Mouse (Mus musculus) kidney, embryonic 15.5 days (tissue): ENCODE data around the gene Mdc1. TPM values are rescaled to one million over a fixed set of nuclear protein-coding genes. Genes with fewer than 3 reads are reported as not detected.
A peak's percentile ranks its signal among the peaks of the same experiment; 100 is the strongest.

Experiments
- ATAC-seq: fragments of 200-750 bp; cut with Nextera tagmentation; replicated peaks from 2 replicates; pipeline ENCODE4 v1.8.0; 2017; ENCODE audit warnings: moderate TSS enrichment; ENCODE audit not compliant: low FRiP score
- H3K27ac ChIP-seq: fragments of 300-500 bp; sonication (generic); 2 replicates; pipeline ENCODE4 v1.5.1; 2015; ENCODE audit warnings: mild to moderate bottlenecking, inconsistent platforms
- H3K27me3 ChIP-seq: fragments of 300-500 bp; sonication (generic); 2 replicates; pipeline ENCODE4 v1.6.1; 2015; ENCODE audit warnings: inconsistent platforms
- H3K36me3 ChIP-seq: fragments of 300-500 bp; sonication (generic); 2 replicates; pipeline ENCODE4 v1.6.1; 2015; ENCODE audit warnings: inconsistent platforms
- H3K4me1 ChIP-seq: fragments of 300-500 bp; sonication (generic); 2 replicates; pipeline ENCODE4 v1.6.1; 2015; ENCODE audit warnings: inconsistent platforms
- H3K4me2 ChIP-seq: fragments of 300-500 bp; sonication (generic); 2 replicates; pipeline ENCODE4 v1.6.1; 2015; ENCODE audit warnings: moderate library complexity, mild to moderate bottlenecking, inconsistent platforms
- H3K4me3 ChIP-seq: fragments of 300-500 bp; sonication (generic); replicated peaks from 2 replicates; pipeline ENCODE4 v1.5.1; 2015; ENCODE audit warnings: mild to moderate bottlenecking, inconsistent platforms
- H3K9ac ChIP-seq: fragments of 300-500 bp; sonication (generic); 2 replicates; pipeline ENCODE4 v1.6.1; 2015; ENCODE audit warnings: mild to moderate bottlenecking, inconsistent platforms
- H3K9me3 ChIP-seq: fragments of 300-500 bp; sonication (generic); replicated peaks from 2 replicates; pipeline ENCODE4 v1.6.1; 2016; ENCODE audit warnings: inconsistent platforms
- WGBS: fragments of 180-500 bp; shearing (Covaris S2); methylation state at CpG from one replicate; pipeline ENCODE4 v1.1.7; 2015; ENCODE audit warnings: mixed read lengths; 5-methylcytosine and 5-hydroxymethylcytosine counted together
- polyA plus RNA-seq: library from polyadenylated mRNA; unstranded; fragments of >200 nt; fragmentation: Nextera tagmentation; extraction: Ambion mirVana; gene quantifications from 2 replicates; pipeline ENCODE4 v1.2.1, GENCODE M21; 2015

The Mdc1 gene
- polyA plus RNA-seq, 1 experiment from 2014 or later = 16.5 TPM

DNA sequence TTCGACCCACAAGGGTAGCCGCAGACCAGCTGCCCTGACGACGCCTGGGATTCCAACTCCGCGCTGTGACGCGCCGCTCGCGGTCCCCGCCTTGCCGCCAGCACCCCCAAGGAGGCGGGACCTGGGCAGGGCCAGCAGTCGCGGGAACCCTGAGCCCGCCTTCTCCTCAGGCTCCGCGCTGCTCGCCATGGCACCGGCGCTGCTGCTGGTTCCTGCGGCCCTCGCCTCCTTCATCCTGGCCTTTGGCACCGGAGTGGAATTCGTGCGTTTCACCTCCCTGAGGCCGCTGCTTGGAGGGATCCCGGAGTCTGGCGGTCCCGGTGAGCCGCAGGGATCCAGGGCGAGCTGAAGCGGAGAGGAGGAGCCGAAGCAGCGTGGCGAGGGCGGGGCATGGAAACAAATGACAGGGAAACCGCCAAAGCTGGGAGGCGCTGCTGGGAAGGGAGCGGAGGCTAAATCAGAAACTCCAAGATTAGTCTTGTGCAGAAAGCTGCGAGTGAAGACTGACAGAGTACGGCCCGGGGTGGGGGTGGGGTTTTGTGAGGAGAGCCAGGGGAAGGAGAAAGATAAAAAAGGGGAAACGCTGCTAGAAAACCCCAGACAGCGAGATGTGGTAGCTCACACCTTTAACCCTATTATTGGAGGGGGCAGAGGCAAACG is 20.0 kb downstream of the Mdc1 start, which contains the start of gene Nrm:
Gene Nrm (plus strand): TSS at position 121 of the 660 bp plus-strand sequence.
- Histone ChIP-seq H3K9ac (peak within 1 kb of the TSS; percentile 72), H3K4me2 (peak within 1 kb of the TSS; percentile 65), H3K27ac (peak within 1 kb of the TSS; percentile 94), H3K9me3 (no peaks in the 10 kb centered on the region), H3K4me1 (peaks cover 28% of the 10 kb centered on the region), H3K4me3 (peak within 1 kb of the TSS; percentile 71), H3K36me3 (peaks cover 29% of the 10 kb centered on the region), H3K27me3 (no peaks in the 10 kb centered on the region)
- peak; percentile 90 for ATAC-seq
- under 1% methylated on average over 47 of the region's 47 CpGs for WGBS

DNA sequence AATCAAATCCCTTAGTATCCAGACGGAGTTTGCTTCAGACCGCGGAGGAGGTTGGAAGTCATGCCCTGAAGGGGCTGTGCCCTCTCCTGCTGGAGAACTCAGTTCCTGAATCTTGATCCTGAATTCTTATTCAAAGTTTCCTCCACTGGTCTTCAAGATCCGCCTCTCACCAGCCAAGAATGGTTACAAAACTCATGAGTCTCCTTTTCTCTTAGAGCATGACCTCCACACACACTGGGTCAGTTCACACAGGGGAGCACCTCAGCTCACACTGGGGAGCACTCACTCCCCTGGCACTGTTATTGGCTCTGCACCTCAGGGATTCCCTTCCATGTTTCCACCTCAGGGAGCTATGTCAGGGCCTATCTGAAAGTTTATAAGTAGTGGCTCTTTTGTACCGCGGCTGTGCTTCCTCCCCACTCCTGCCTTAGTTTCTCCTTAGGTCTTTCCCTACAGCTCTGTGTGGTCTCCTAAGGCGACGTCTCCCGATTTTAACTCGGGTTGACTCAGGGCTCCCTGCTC is 23.6 kb downstream of the Mdc1 start:
- 22% methylated on average over 10 of the region's 10 CpGs for WGBS
- H3K9ac ChIP-seq = peak overlapping the region; percentile 72
- peak overlapping the region; percentile 85 for H3K4me2 ChIP-seq
- H3K4me3 ChIP-seq = peak overlapping the region; percentile 65
- H3K36me3 ChIP-seq = no peaks in the 10 kb centered on the region
- ATAC-seq = no peak
- H3K9me3 ChIP-seq = no peaks in the 10 kb centered on the region
- H3K4me1 ChIP-seq = peaks cover 62% of the 10 kb centered on the region
- H3K27me3 ChIP-seq = no peaks in the 10 kb centered on the region
- H3K27ac ChIP-seq = peak overlapping the region; percentile 99

GRCm38 (mm10) chr17:35865481-35866280 is 24.4 kb downstream of the Mdc1 start, which contains the start of gene Ppp1r18:
Ppp1r18 (plus strand) TSS chr17:35865593.
- H3K9me3 ChIP-seq = no peaks in the 10 kb centered on the region
- H3K36me3 ChIP-seq = peaks cover 2% of the 10 kb centered on the region; the same call in 1 of the 2 replicates
- ATAC-seq = peak; percentile 62
- under 1% methylated on average over 48 of the region's 48 CpGs for WGBS
- H3K27me3 ChIP-seq = no peaks in the 10 kb centered on the region
- peak within 1 kb of the TSS; percentile 99 for H3K27ac ChIP-seq
- H3K9ac ChIP-seq = peak within 1 kb of the TSS; percentile 72
- H3K4me2 ChIP-seq = peak within 1 kb of the TSS; percentile 85
- H3K4me3 ChIP-seq = peak within 1 kb of the TSS; percentile 65
- peaks cover 67% of the 10 kb centered on the region for H3K4me1 ChIP-seq

DNA sequence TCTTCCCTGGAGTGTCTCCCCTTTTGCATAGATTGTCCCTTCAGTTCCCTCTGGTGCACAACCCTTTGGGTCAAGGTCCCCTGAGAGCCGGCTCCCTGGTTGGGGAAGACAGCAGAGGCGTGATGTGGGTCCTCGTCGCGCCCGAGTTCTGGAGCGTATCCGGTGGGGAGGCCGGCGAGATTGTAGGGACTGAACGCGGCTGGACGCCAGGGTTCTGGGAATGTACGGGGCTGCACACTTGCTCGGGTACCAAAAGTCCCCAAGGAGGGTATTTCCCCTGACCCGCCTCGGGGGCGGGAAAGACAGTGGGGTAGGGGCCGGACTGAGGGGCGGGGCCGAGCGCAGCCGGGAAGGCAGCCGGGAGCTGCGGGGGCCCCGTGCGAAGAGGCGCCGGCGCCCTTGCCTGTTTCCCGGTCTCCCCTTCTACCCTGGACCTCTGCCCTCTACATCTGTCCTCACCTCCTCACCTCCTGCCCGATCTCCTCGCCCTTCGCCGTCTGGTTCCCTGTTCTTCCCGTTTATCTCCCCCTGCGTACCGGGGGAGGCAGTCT is 25.0 kb downstream of the Mdc1 start:
- H3K27ac ChIP-seq = peak overlapping the region; percentile 99
- peaks cover 9% of the 10 kb centered on the region for H3K36me3 ChIP-seq
- H3K9me3 ChIP-seq = no peaks in the 10 kb centered on the region
- peak overlapping the region; percentile 85 for H3K4me2 ChIP-seq
- peak; percentile 44 for ATAC-seq
- 0% methylated on average over 28 of the region's 38 CpGs for WGBS
- H3K9ac ChIP-seq = peak overlapping the region; percentile 72
- peaks cover 69% of the 10 kb centered on the region for H3K4me1 ChIP-seq
- no peaks in the 10 kb centered on the region for H3K27me3 ChIP-seq
- peak overlapping the region; percentile 65 for H3K4me3 ChIP-seq

DNA sequence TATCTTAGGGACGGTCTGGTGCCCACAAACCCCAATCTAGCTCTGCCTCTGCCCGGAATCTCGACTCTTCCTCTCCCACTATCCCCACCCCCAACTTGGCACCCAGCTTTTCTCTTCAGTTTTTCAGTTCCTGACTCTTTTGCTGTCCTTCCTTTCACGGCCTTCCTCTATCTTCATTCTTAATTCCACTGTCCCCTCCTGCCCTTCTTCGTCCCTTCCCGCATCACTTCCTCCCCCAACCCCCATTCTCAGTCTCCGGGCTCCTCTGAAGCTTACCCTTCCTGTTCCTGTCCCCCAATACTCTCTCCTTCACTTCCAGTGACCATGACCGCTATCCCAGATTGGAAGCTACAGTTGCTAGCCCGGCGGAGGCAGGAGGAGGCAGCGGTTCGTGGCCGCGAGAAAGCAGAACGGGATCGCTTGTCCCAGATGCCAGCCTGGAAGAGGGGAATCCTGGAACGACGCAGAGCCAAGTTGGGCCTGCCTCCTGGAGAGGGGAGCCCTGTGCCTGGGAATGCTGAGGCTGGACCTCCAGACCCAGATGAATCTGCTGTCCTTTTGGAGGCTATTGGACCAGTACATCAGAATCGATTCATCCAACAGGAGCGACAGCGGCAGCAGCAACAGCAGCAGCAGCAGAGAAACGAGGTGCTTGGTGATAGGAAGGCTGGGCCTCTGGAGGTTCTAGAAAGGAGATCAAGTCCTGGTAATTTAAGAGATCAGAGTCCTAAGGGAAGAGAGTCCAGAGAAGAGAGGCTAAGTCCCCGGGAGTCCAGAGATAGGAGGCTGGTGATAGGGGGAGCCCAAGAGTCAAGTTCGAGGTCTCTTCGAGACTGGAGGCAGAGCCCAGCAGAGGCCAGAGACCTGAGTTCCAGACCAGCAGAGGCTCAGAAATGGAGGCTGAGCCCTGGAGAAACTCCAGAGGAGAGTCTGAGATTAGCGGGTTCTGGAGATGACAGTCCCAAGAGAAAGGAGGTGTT is 25.9 kb downstream of the Mdc1 start:
- peaks cover 10% of the 10 kb centered on the region for H3K36me3 ChIP-seq
- no peaks in the 10 kb centered on the region for H3K9me3 ChIP-seq
- peak overlapping the region; percentile 72 for H3K9ac ChIP-seq
- H3K4me3 ChIP-seq = peak overlapping the region; percentile 65
- WGBS = 8% methylated on average over 26 of the region's 26 CpGs
- H3K27ac ChIP-seq = peak overlapping the region; percentile 99
- no peak for ATAC-seq
- H3K4me2 ChIP-seq = peak overlapping the region; percentile 85
- peaks cover 67% of the 10 kb centered on the region for H3K4me1 ChIP-seq
- no peaks in the 10 kb centered on the region for H3K27me3 ChIP-seq

- no peak for ATAC-seq
- Histone ChIP-seq H3K36me3 (peaks cover 10% of the 10 kb centered on the region), H3K4me1 (peaks cover 71% of the 10 kb centered on the region), H3K27me3 (no peaks in the 10 kb centered on the region), H3K27ac (peak overlapping the region; percentile 99), H3K4me3 (peak overlapping the region; percentile 65), H3K9me3 (no peaks in the 10 kb centered on the region), H3K4me2 (peak overlapping the region; percentile 85), H3K9ac (peak overlapping the region; percentile 72)
- 31% methylated on average over 17 of the region's 17 CpGs for WGBS
Observed at GRCm38 (mm10) chr17:35868165-35868820, 27.0 kb downstream of the Mdc1 start.

- 3% methylated on average over 7 of the region's 7 CpGs for WGBS
- H3K4me1 ChIP-seq = peaks cover 75% of the 10 kb centered on the region
Observed at GRCm38 (mm10) chr17:35868961-35869345, 27.6 kb downstream of the Mdc1 start.

DNA sequence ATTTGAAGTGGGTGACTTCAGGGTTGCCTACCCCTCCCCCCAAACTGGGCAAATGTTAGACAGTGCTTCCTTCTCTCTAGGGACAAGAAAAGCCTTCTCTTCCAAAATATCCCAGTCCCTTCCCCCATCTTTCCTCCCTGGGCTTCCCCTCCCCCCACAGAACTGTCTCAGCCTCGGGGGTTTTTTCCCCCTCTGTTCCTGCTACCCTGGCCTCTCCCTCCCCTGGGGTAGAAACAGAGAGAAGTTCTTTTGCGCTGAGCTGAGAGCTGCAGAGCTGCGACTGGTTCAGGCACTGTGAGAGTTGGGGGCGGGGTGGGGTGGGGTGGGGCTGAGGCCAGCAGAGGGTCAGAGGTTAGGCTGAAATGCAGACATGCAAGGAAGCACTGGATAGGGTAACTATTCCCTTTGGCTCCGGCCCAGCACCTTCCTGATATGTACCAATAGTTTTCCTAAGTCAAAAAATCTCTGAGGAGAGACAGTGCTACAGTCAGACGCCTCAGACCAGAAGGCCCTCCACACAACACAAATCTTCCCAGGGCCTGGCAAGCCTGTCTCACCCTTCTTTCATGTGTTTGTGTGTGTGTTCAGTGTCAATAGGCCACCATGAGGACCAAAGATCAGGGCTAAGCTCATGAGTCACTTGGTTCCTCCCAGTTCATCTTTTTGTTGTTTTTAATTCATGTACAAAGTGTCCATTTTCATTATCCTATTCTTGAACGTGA is 28.2 kb downstream of the Mdc1 start:
- H3K27me3 ChIP-seq = no peaks in the 10 kb centered on the region
- peaks cover 14% of the 10 kb centered on the region for H3K36me3 ChIP-seq
- 2% methylated on average over 7 of the region's 7 CpGs for WGBS
- no peak for ATAC-seq
- peak overlapping the region; percentile 72 for H3K9ac ChIP-seq
- H3K4me1 ChIP-seq = peaks cover 70% of the 10 kb centered on the region
- H3K9me3 ChIP-seq = no peaks in the 10 kb centered on the region
- peak overlapping the region; percentile 85 for H3K4me2 ChIP-seq
- peak overlapping the region; percentile 65 for H3K4me3 ChIP-seq
- H3K27ac ChIP-seq = peak overlapping the region; percentile 99

More at GRCm38 (mm10) chr17:35868961-35869345, 27.6 kb downstream of the Mdc1 start:
- Histone ChIP-seq H3K9me3 (no peaks in the 10 kb centered on the region), H3K4me3 (peak overlapping the region; percentile 65), H3K27ac (peak overlapping the region; percentile 99), H3K4me2 (peak overlapping the region; percentile 85), H3K27me3 (no peaks in the 10 kb centered on the region), H3K36me3 (peaks cover 10% of the 10 kb centered on the region), H3K9ac (peak overlapping the region; percentile 72)
- ATAC-seq = no peak

DNA sequence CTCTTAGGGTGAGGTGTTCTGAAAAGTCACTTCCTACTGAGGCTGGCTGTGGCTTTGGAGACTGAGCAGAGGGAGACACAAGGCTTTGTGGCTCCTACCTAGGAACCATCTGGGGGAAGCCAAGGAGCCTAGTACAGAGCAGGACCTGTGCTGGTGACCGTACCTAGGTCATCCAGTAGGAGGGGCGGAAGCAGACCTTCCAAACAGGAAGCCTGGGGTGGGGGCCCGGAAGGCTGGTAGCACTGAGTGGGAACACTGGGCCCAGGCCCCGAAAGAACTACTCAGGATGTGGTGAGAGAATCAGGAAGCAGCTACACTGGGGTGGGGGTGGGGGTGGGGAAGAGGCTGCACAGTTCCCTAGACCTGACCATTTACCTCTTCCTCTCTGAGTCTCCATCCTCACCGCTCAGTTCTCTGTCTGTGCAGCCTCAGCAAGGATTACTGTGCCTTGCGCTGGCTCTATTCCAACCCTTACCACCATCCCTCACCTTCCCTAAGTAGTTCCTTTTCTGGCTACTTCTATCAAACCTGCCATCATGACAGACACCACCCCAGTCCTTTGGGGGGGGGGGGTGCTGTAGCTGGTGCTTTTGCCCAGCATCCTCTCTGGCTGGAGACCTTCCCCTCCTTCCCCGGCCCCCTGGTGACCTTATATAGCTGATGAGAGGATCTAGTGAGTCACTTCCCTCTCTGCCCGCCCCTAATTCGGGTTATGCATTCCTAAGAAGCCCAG is 29.0 kb downstream of the Mdc1 start:
- 48% methylated on average over 9 of the region's 9 CpGs for WGBS

More for the DNA sequence above, 29.0 kb downstream of the Mdc1 start:
- ATAC-seq = peak; percentile 7; the same call in 1 of the 2 replicates
- Histone ChIP-seq H3K9me3 (no peaks in the 10 kb centered on the region), H3K27me3 (no peaks in the 10 kb centered on the region), H3K36me3 (peaks cover 22% of the 10 kb centered on the region), H3K27ac (peak overlapping the region; percentile 99), H3K9ac (0 out of 2 replicates have a peak overlapping the region, but pooled peaks have one; percentile 72), H3K4me1 (peaks cover 62% of the 10 kb centered on the region), H3K4me3 (peak overlapping the region; percentile 65), H3K4me2 (peak overlapping the region; percentile 85)
